Mouse (Mus musculus) lung, postnatal 0 days (tissue): Measurements from ENCODE around the gene N4bp1.
A peak's percentile ranks its signal among the peaks of the same experiment; 100 is the strongest.

Source experiments
- CTCF ChIP-seq: IDR thresholded peaks from 2 replicates; pipeline ENCODE4 v1.5.1; 2016; ENCODE audit warnings: antibody characterized with exemption, mild to moderate bottlenecking
- EP300 ChIP-seq: IDR thresholded peaks from 2 replicates; pipeline ENCODE4 v1.6.1; 2016; ENCODE audit warnings: antibody characterized with exemption, mild to moderate bottlenecking, control low read depth

DNA sequence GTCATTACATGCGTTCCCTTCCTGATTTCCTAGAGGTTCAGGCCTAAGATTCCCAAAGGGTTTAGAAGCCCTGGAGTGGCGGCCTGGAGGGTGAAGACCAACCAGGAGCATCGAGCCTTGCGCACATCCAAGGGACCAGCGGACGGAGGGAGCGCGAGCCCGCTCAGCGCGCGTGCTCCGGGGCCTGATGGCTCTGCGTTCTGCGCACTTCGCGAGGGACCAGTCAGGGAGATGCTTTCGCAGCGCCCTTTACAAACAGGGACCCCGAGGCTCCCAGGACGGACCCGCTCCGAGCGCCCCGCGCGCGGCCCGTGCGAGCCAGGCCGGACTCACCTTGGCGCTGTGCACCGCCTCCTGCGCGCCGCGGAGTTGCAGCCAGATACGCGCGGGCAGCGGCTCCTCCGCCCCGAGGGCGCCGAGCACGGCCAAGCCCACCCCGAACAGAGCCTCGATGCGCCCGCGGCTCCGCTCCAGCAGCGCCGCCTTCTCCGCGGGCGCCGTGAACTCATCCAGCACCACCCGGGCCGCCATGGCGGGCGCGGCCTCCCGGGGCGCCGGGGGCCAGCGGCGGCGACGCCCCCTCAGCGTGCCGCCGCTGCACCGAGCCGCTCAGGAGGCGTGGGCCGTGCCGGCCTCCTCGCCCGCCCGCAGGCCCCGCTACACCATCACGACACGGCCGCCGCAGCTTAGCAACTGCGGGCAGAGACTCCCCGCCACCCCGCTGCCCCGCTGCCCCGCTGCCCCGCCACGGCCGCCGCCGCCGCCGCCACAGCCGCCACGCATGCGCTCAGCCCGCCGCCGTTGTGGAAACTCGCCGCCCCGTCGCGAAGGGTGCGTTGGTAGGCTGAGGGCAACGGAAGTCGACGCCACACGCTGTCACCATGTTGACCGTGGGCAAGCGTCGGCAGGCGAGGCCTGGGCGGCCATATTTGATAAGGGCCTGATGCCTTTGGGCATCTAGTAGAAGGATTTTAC is at the start of gene N4bp1:
- TF ChIP-seq CTCF, result 0 out of 2 replicates have a peak, but pooled peaks have one; percentile 10
- no peak for TF ChIP-seq EP300
